Mouse (Mus musculus) megakaryocyte, embryonic 14.5 days (primary cell): ENCODE results near the gene 2700097O09Rik.

ENCODE experiments used
- FLI1 ChIP-seq: IDR thresholded peaks from 2 replicates; pipeline ENCODE4 v1.6.1; 2012; ENCODE audit warnings: low read length, inconsistent platforms, mixed read lengths
- GATA1 ChIP-seq: IDR thresholded peaks from 3 replicates; pipeline ENCODE4 v1.6.1; 2012; ENCODE audit warnings: mixed read lengths, low read length, inconsistent platforms, borderline replicate concordance

- TF ChIP-seq GATA1 (no peak), FLI1 (no peak)
Observed at GRCm38 (mm10) chr12:55007361-55008008, 72.4 kb downstream of the 2700097O09Rik start.
